Mouse (Mus musculus) mouse trophoblast stem cell (cell line): ENCODE data around the gene Ppp1r9a.

Experiments used
- in situ Hi-C, 2 experiments: fragments of 300-500 bp; cut with MseI, MboI; formaldehyde crosslinking; loops; 2 replicates in 1 of 2; 3 replicates in 1 of 2; pipeline ENCODE4 v1.15.1; 2025

Gene Ppp1r9a

GRCm38 (mm10) chr6:4953028-4953719 lies 50.5 kb downstream of the Ppp1r9a start:
- in situ Hi-C loops: no loop called here

DNA sequence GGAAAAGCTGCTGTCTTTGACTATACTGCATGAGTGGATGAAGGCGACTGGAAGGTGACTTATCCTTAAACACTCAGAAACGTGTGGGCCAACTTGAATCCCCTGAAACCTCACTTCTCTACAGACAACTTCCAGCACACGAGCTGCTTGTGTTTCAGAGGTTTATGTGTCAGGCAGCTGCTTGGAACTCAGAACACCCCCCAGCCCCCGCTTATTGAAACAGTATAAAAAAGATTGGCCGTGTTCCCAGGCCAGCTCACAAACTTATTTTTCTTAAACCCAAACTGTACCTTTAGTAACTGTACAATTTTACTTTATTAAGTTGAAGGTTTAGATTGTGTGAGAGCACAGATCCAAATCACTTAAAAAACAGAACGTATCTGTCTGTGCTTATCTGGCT lies 53.9 kb downstream of the Ppp1r9a start:
- in situ Hi-C loops: no loop called here

- in situ Hi-C loops: no loop called here
Measured at GRCm38 (mm10) chr6:4962197-4962596, 59.5 kb downstream of the Ppp1r9a start.

DNA sequence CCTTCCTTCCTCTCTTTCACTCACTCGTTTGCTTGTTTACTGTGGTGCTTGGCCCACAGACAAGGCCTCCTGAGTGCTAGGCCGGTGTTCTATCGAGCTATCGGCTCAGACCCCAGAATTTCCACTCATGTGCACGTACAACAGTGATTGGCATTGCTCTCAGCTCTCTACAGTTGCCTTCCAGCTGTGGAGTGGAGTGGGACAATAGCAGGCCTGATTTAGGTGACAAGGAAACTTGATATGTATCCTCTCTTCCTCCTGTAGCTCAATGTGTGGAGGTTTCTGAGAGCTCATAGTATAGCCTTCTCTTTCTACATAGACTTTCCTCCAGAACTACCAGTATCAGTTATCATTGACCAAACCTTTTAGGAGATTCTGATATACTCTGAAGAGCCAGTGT lies 60.3 kb downstream of the Ppp1r9a start:
- in situ Hi-C loops: no loop called here

DNA sequence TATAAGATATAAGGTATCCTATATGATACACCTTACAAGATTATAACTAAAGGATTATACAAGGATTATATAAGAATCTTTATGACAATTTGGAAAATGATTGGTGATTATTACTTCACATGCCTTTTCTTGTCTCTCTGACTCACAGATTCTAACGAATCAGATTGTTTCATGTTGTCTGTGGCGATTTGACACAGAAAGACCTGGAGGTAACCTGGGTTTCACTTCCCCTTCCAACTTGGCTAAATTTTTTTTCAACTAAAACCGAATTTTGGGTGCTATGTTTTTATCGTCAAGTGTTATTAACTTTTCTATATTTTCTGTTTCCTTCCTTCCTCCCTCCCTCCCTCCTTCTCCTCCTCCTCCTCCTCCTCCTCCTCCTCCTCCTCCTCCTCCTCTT lies 64.5 kb downstream of the Ppp1r9a start:
- in situ Hi-C loops: no loop called here

GRCm38 (mm10) chr6:4971229-4971628 lies 68.5 kb downstream of the Ppp1r9a start:
- in situ Hi-C loops: no loop called here

- in situ Hi-C loops: no loop called here
Measured at GRCm38 (mm10) chr6:4972808-4973207, 70.1 kb downstream of the Ppp1r9a start.

GRCm38 (mm10) chr6:4973337-4973736 lies 70.6 kb downstream of the Ppp1r9a start:
- in situ Hi-C loops: no loop called here

- in situ Hi-C loops: no loop called here
Measured at GRCm38 (mm10) chr6:4977515-4977914, 74.8 kb downstream of the Ppp1r9a start.

- in situ Hi-C loops: no loop called here
Measured at GRCm38 (mm10) chr6:4978249-4978648, 75.5 kb downstream of the Ppp1r9a start.

DNA sequence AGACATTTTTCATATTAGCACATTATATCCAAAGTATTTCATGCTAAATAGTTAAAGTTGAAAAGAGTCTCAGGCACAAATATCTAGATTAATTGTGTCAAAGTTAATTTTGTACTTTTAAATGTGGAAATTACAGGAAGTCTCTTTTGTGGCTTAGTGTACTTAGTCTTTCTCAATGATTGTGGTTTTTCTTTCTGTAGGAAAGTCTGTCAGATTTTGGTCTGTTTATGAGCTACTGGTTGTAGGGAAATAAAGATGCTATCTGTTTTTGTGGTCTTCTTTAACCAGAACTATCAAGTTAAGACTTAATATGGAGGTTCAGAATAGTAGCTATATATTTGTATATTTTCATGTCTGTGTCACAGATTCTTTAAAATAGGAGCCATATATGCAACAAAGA lies 76.2 kb downstream of the Ppp1r9a start:
- in situ Hi-C loops: no loop called here

GRCm38 (mm10) chr6:4980113-4980512 lies 77.4 kb downstream of the Ppp1r9a start:
- in situ Hi-C loops: no loop called here

DNA sequence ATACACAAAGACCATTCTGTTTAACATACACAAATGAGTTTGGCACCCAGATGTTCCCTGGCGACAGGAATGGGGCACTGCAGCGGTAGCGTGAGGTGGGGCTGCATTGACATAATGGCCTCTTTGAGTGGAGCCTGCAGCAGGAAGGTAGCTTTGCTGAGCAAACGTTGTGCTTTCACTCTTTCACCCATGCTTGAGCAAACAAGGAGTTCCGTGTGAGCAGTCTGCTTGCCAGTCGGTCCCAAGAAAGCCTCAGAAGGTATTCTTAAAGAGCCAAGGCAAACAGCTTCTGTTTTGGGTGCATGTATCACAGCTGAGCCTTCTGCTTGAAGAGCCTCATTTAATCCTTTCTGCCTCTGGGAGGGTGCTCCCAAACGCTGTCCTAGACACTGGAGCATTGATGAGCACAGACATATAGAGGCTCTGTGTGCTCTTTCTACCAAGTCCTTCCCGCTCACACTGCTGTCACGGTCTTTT lies 80.0 kb downstream of the Ppp1r9a start:
- in situ Hi-C loops: no loop called here

DNA sequence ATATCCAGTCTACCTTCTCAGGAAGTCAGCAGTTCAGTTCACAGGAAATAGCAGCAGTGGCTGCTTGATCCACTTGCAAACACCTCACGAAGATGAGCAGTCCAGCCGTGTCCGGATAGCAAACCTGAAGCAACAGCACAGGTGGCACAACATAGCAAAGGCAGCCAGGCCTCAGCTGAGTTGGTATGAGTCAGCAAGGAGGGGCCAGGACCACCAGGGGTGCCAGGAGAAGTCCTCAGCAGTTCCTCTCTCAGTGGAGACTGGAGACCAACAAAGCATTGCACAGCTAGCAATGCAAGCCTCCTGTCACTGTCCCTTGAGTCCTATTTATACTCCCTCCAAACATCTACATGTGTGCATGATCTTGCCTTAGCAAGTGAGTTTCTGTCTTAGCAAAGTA lies 83.0 kb downstream of the Ppp1r9a start:
- in situ Hi-C loops: no loop called here

- in situ Hi-C loops: no loop called here
Measured at GRCm38 (mm10) chr6:4987084-4987483, 84.4 kb downstream of the Ppp1r9a start.

- in situ Hi-C loops: no loop called here
Measured at GRCm38 (mm10) chr6:4988688-4989087, 86.0 kb downstream of the Ppp1r9a start.

DNA sequence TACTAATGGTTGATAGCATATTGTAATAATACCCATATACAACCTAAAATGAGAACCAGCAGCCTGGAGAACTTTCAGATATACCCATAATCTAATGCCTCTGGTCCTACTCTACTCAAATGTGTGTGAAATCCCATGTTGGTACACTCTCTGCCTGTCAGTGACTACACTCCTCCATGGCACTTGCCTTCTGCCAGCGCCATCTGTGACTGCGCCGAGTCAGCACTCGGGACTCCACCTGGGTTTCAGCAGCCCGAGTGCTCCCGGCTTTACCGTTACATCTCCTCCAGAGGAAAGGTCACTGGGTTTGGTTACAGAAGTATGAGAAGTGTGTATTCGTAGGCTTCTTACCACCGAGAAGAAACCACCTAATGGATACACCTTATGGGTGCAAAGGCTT lies 89.6 kb downstream of the Ppp1r9a start:
- in situ Hi-C loops: no loop called here

DNA sequence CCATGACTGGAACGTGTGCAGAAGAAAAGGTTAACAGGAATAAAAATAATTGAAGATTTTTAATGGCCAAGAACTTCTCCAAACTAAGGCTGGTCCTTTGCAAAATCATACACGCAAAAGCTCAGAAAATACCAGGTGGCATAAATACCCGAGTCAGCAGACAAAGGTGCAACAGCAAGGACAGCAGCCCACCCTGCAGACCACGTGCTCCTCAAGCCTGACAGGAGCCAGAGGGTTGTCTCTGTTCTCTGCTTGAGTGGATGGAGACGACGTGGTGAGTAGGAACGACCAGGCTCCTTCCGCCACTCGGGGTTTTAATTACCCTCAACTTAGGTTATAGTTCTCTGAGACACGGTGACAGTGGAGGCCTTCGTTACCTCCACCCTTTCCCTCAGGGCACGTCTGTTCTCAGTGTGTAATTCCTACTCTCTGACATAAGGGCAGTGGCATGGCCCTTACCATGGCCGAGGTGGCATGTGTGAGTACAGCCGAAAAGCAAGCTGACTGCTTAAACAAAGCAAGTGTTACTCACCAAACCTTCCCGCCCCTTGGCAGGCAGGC lies 91.0 kb downstream of the Ppp1r9a start:
- in situ Hi-C loops: no loop called here

- in situ Hi-C loops: no loop called here
Measured at GRCm38 (mm10) chr6:4994161-4994919, 91.6 kb downstream of the Ppp1r9a start.

DNA sequence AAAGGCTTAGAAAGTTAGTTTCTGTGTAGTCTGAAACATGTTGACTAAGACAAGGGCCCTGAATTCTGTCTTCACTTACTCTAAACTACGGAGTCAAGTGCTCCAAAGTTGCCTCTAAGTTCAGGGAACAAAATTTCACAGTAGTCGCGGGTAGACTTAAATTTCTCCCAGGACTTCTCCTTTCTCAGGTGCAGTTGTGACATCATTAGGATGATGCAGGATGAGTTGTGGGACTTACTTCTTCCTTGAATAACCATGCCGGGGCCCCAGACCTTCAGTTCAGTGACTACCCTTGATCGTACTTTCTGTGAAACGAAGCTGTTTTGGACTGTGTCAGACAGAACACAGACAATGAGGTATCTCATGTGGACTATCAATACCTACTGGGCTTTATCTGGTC lies 94.9 kb downstream of the Ppp1r9a start:
- in situ Hi-C loops: no loop called here

GRCm38 (mm10) chr6:4998929-4999328 lies 96.2 kb downstream of the Ppp1r9a start:
- in situ Hi-C loops: no loop called here

DNA sequence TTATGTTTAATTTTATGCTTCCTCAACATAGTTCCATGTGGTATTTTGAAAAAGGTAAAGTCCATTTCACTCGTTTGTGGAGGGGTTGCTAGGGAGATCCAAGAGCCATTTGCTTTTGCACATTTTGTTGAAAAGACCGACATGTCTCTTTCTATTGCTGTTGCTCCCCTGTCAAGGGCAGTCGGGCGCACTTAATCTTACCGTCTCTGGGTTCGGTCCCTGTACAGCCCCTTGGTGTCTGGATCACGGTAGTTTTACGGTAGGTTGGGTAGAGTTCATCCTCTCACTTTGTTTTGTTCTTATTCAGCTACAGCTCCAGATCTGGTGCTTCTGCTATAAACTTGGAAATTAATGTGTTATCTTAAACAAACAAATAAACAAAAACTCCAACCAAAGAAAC lies 98.1 kb downstream of the Ppp1r9a start:
- in situ Hi-C loops: no loop called here
